Mouse (Mus musculus) thymus, postnatal 4 days (tissue): ENCODE measurements around the gene Pinlyp.
A peak's percentile ranks its signal among the peaks of the same experiment; 100 is the strongest.

ENCODE experiments used
- DNase-seq: peaks from one replicate; pipeline ENCODE4 v3.0.0; 2021

The Pinlyp gene

DNA sequence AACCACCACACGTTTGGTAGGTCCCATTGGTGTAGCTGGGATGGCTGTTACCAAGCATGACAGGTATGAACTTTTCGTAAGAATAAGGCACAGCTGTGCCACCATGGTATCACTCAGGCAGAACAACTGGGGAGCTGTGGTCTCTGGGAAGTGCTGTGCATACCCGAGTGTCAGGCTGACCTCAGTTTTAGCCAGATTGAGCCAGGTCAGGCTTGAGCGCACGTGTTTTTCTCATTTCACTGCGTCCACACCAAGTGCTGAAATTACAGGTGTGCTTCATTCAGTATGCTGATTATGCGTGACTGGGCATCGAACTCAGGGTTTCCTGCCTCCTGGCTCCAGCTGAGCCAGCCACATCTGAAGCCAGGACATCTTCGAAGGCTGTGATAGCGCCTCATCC, 9.9 kb upstream of the Pinlyp start:
- no peak for DNase-seq

GRCm38 (mm10) chr7:24551985-24552759, 6.3 kb upstream of the Pinlyp start:
- no peak for DNase-seq

DNA sequence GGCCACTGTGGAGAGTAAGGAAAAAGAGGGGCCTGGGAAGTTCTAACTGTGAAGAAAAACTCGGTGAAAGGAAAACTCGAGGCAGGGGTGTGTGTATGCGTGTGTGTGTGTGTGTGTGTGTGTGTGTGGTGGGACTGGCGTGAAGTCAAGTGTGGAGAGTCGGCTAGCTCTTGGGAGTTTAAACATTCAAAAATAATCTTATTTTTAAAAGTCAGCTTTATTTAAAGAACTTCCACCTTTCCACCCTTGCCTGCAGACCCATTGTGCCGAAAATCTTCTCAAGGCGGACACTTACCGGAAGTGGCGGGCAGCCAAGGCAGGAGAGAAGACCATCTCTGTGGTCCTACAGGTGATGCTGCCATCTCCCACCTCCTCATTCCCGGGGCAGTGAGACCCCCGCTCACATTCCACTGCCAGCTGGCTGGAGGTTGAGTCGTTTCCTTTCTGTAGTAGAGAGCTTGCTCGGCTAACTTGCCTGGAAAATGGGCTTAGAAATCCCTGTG, 1.7 kb upstream of the Pinlyp start:
- no peak for DNase-seq

DNA sequence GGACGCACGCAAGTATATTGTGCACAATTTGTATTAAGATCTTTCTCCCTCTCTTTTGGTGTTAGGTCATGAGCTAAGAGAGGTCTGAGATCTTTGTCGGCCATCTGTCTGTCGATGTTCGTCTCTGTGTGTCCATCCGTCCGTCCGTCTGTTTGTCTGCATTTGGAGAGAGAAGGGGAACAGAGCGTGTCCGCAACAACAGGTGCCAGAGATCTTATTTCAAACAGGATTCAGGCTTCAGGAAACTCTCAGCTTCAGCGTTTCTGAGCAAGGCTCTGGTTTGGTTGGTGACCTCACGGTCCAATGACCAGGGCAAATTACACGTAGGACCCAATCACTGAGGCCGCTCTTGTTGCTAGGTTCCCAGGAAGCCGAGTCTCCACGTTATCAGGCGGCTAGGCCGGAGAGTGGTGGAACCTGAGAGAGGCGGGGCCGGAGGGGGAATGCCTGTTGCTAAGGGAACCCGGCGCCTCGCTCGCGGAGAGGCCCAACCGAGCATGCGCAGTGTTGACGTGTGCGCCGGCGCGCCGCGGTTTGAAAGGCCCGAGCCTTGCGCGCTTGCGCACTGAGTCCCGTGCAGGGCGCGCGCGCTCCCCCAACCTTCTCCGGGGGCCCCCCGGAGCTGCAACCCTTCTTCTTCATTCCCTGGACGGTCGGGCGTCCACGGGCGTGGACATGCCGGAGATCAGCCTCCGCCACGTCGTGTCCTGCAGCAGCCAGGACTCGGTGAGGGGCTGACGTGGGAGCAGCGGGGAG, 894 bp upstream of the Pinlyp start:
- peak; percentile 99 for DNase-seq

- DNase-seq = no peak
Measured at GRCm38 (mm10) chr7:24544506-24544905, 1.4 kb downstream of the Pinlyp start.

DNA sequence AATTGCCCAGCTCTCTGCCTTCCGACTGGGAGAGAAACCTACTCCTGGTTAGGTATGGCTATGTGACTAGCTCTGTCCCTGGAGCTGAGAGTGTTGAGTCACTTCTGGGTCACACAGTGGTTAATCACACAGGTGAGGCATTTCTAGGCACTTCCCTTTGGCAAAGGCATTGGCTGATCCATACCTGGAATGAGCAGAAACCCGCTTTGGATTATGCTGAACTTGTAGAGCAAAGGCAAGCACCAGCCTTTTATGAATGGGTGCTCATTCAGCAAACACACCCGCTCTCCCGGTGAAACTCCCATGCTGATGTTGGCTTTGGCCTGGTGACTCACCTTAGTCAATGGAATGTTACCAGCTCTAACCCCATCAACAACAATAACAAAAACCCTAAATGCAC, 6.2 kb downstream of the Pinlyp start:
- DNase-seq = no peak

DNA sequence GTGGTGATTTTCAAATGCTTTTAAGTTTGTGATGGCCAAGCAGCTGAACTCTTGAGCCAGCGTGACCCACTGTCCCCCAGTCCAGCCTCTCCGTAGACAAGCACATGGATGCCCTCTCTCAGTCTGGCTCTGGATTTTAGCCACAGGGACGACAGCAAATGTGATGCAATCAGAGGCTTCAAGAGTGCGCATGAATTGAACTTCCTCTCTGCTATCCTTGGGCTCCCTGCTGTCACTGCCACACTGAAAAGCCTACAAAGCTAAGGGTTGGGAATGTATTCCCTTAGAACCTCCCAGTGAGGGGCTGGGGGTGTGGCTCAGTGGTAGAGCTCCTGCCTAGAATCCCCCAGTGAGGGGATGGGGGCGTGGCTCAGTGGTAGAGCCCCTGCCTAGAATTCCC, 7.2 kb downstream of the Pinlyp start:
- no peak for DNase-seq

- no peak for DNase-seq
Measured at GRCm38 (mm10) chr7:24538154-24538553, 7.8 kb downstream of the Pinlyp start.

GRCm38 (mm10) chr7:24537591-24537990, 8.3 kb downstream of the Pinlyp start:
- DNase-seq = no peak

DNA sequence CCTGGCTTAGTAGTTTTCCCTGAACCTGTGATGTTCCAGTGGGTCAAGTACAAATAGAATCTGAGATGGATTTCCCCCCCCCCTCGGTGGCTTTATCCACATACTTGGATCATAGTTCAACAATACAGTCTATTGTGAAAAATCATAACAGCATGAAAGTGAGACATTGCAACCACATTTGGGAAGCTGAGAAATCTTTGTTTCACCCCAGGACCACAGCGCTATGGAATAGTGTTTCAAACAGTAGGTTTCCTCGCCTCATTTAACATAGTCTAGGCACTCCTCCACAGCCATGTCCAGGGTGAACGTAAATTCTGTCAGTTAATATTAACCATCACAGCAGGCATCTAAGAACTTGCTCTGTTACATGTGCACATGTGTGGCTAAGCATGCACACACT, 8.8 kb downstream of the Pinlyp start:
- DNase-seq = no peak

GRCm38 (mm10) chr7:24534301-24534700, 11.6 kb downstream of the Pinlyp start:
- DNase-seq = no peak

- no peak for DNase-seq
Measured at GRCm38 (mm10) chr7:24533806-24534205, 12.1 kb downstream of the Pinlyp start.

DNA sequence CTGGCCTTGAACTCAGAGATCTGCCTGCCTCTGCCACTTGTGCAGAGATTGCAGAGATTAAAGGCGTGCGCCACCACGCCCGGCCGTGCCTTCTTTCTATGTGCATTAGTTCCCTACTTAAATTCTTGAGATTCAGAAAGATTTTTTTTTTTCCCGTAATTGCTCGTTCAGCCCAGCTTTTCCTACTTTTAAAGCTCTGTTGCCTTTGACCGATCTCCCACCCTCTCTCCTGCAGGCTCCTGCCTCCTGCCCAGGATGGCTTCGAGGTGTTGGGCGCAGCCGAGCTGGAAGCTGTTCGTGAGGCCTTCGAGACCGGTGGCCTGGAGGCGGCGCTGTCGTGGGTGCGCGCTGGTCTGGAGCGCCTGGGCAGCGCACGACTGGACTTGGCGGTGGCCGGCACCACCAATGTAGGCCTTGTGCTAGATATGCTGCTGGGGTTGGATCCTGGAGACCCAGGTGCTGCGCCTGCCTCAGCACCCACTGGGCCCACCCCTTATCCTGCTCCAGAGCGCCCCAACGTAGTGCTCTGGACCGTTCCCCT, 12.8 kb downstream of the Pinlyp start:
- no peak for DNase-seq

GRCm38 (mm10) chr7:24531211-24531971, 14.5 kb downstream of the Pinlyp start:
- DNase-seq = peak; percentile 86

- peak; percentile 99 for DNase-seq
Measured at GRCm38 (mm10) chr7:24530062-24530931, 15.6 kb downstream of the Pinlyp start, which contains the start of gene Irgq. Irgq (plus strand) TSS chr7:24530689.

GRCm38 (mm10) chr7:24529580-24529979, 16.3 kb downstream of the Pinlyp start:
- peak; percentile 31 for DNase-seq

GRCm38 (mm10) chr7:24528861-24529260, 17.1 kb downstream of the Pinlyp start:
- no peak for DNase-seq

DNA sequence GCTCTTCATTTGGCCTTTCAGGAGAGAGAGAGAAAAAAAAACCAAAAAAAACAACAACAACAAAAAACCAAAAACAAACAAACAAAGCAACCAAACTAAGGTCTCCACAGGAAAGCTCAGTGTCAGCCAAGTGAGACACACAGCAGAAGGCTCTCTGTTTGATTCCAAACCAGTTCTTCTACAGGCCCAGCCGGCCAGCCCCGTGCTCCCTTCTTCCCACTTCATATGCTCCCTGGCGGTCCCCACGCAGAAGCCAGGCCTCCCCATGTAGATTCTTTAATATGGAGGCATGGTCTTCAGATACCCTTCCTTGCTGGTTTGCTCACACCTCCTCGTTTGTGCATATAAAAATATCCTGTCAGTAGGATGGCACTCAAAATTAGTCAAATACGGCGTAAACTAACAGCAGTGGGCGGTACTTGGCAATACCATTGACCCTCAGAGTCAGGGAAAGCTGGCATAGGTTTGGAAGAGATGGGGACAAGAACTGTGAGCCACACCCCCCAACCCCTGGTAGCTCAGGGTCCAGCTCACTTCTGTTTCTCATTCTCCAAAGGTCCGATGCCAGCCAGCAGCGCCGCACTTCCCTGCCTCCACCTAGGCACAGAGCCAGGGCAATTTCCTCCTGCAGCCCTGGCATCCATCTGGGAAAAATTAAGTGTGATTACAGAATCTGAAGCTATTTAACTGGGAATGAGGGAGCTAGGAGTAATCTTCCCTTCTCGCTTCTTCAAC, 20.1 kb downstream of the Pinlyp start:
- DNase-seq = no peak

GRCm38 (mm10) chr7:24524978-24525377, 20.9 kb downstream of the Pinlyp start:
- DNase-seq = no peak

DNA sequence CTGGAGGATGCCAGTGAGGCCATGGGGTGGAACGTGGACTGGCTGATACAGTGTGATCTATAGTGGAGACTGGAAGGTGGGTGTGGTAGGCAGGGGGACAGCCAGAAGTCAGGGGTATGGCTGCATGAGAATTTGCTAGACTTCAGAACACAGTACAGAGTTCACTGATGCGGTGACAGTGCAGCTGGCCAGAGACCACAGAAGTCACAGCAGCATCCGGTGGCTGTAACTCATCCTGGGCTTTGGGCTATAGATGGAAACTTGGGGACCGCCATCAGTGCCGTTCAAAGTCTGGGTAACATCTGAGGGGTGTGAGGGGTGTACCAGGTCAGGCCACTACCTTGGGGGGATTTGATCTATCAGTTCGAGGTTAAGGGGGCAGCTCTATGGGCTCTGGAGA, 22.2 kb downstream of the Pinlyp start:
- DNase-seq = no peak

- no peak for DNase-seq
Measured at GRCm38 (mm10) chr7:24522805-24523204, 23.1 kb downstream of the Pinlyp start.
